Mouse (Mus musculus): ENCODE data around the gene Egln2.

Egln2 gene

DNA sequence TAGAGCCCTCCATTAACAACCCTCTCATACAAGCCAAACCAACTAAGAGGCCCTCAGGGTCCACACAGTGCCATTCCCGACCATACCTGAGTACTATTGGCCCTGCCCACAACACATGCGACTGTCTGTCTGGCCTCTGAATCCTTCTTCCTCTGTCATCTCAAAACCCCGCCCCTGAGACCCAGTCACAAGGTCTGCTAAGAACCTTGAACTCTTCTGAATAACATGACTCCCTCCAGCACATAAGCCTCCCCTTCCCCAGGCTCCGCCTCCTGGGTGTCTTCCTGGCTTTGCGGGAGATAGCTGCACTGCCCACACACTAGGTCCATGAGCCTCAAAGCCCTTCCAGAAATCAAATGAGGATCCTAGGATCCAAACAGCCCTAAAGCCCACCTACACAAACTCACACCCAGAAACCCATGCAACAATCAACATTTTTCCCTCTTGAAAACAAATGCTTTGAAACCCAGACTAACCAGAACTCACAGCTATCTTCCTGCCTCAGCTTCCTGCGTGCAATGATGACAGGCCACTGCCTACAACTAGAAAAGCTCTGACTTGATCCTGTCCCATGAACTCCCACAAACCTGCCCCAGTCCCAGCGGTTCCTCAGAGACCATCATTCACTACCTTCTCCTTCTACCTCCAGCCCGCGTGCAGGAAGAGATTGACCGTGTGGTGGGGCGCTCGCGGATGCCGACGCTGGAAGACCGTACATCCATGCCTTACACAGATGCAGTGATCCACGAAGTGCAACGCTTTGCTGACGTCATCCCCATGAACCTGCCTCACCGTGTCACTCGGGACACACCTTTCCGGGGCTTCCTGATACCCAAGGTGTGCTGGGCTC, 35.9 kb downstream of the Egln2 start:
- DNase-seq, result no peak

DNA sequence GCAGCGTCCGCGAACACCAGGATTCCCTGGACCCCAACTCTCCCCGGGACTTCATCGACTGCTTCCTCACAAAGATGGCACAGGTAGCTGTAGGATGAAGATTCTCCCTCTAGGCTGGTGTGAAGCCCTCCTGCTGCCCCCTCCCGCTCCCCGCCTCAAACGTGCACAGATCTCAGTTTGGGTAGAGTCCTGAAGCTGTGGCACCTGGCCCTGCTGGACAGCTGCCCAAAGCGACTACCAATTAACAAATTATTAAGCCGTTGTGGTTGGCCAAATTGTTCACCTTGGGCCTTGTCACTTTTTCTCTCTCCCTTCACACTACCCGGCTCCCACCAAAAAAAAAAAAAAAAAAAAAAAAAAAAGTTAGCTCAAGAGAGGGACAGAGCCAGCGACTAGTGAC, 36.8 kb downstream of the Egln2 start:
- no peak for DNase-seq

DNA sequence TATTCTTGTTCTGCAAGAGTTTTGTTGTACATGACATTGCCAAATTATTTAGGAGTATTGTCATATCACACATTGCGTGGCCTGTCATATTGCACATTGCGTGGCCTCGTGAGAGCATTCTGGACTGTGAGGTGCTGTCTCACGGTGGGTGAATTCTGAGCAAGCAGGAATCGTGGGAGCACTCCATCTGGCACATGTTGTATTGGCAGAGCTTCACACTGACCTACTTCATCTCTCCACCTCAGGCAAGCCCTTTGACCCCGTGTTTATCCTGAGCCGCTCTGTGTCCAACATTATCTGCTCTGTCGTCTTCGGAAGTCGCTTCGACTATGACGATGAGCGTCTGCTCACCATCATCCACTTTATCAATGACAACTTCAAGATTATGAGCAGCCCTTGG, 37.7 kb downstream of the Egln2 start:
- DNase-seq, result no peak

DNA sequence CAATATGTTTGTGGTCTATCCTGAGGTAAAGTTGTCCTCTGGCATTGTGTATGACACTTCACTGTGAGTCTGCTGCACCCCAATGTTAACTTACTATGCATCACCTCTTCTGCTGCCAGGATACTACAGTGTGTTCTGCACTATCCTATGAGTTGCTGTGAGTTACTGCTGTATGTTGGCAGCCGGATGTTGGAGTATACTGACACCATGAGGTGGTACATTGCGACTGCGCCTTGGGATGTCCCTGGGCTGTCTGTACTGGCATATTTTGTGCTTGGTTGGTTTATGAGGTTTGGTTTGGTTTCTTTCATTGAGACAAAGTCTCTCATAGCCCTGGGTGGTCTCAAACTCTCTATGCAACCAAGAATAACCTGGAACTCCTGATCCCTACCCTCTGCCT, 38.4 kb downstream of the Egln2 start:
- peak; percentile 27 for DNase-seq

DNA sequence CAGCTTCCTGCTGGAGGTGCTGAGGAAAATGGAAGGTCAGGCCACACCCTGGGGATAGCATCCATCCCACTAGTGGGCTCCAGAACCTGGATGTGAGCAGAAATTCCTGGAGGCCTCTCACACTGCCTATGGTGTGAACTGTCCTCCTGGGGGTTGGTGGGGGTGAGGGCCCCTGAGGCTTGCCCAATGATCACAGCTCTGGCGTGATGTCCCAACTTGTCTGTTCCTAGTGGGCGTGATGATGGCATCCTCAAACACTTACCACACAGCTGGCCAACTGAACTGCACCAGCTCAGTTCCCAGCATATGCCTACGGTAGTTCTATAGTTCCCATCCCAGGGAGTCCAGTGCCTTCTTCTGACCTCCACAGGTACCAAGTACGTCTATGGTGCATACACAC, 41.6 kb downstream of the Egln2 start:
- DNase-seq, result no peak

DNA sequence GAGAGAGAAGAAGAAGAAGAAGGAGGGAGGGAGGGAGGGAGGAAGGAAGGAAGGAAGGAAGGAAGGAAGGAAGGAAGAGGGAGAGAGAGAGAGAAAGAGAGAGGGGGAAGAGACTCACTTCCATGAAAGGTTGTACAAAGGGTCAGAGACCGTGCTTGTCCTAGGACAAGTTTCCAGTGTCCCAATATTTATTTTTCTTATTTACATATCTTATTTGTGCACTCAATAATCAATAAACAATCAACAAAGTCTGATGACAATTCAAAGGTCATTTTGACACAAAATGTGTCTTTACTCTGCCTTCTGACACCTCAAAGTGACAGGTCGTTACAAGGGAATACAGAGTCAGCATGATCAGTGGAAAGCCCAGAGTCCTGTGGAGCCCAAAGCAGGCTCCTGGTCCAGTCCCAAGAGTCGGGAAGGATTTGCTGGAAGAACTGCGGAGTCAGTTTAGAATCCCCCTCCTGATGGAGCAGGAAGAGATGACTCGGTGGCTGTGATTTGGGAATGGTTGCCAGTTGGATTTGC, 42.2 kb downstream of the Egln2 start:
- DNase-seq, result no peak

DNA sequence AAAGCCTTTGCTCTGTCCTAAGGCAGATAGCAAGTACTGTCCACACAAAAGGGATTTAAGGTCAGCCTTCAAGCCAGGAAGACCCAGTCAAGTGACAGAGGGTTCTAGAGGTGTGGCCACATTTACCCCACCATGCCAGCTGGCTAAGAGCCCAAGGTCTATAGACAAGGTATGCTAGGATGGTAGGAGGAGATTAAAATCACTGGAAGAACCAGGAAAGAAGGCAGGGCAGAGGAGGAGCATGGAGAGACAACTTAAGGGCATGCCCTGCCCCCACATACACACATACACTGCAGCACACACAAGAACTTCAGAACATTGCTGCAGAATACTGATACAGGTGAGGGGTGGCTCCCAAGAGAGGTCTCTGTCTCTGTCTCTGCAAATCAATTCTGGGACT, 46.9 kb downstream of the Egln2 start, which contains the start of gene Cyp2f2:
Cyp2f2 (plus strand) TSS at position 234 of the 400 bp plus-strand sequence.
- no peak for DNase-seq

DNA sequence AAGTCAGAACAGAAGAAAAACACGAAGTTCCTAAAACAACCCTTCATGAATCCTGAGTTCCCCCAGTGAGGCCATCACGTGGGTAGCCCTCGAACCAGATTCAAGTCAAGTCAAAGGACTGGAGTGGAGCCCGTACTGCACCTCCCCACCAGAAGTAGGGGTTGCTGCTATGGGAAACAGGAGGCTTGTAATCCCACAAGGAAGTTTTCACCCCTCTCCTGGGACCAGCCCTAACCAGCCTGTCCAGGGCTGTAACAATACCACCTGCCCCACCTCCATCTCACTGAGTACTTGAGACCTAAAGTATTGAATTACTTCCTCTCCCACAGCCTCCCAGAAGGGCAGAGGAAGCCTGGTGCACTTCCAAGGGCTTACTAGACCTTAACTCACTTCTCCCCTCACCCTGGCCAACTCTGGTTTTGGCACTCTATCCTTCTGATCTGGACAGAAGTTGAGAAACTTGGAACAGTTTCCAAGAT, 48.5 kb downstream of the Egln2 start:
- no peak for DNase-seq

DNA sequence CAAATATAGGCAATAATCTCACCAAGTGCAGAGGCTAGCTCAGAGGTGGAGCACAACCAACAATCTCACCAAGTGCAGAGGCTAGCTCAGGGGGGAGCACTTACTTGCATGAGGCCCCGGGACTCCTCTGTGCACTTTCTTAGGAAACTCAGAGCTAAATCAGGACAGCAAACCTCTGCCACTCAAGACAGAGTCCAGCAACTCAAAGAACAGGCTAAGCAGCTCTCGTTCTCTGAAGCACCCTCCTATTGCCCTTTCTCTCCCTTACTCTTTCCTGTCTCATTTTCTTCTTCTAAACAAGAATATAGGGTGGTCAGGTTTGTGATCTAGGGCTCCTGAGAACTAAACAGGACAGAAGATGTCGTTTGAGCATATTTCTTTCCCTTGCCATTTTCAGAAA, 54.6 kb downstream of the Egln2 start:
- no peak for DNase-seq

DNA sequence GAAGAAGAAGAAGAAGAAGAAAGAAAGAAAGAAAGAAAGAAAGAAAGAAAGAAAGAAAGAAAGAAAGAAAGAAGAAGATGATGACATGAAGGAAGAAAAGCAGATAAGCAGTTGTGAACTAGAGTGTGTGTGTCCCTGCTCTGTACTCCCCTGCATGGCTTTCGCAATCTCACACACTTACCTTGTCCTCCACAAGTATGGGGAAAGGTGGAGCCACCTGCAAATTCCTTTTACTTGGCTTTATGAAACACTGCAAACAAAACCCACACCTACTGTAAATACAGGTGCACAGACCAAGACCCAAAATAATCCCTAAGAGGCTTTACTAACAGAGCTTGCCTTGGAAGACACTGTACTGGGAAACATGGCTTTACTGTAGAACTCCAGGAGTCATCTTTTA, 55.6 kb downstream of the Egln2 start:
- no peak for DNase-seq

DNA sequence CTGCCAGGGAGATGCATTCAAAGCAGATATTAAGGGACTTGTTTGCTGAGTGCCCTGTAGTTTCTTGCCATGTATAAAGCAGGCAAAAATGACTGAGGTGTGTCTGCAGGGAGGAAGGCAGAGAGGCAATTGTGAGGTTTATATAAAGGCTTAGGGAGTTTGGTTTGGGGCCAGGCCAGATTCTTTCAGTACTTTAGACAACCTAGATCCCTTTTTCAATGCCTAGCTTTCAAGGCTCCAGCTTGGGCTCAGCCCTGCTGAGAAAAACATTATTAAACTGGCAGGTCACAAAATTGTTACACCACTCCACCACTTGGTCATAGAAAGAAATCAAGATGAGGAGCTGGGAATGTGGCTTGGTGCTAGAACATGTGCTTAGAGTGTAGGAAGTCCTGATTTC, 56.3 kb downstream of the Egln2 start:
- no peak for DNase-seq

All from retina, postnatal 1 day (tissue).